Mouse (Mus musculus) liver, embryonic 14.5 days (tissue): ENCODE results near the gene Prf1. TPM values are rescaled to one million over a fixed set of nuclear protein-coding genes. Genes with fewer than 3 reads are reported as not detected.
A peak's percentile ranks its signal among the peaks of the same experiment; 100 is the strongest.

ENCODE experiments used
- ATAC-seq: fragments of 200-750 bp; cut with Nextera tagmentation; 2 replicates; pipeline ENCODE4 v1.8.0; 2017; ENCODE audit warnings: moderate number of reproducible peaks, mild to moderate bottlenecking, moderate library complexity; ENCODE audit not compliant: insufficient read depth
- DNase-seq, 3 experiments: peaks; one replicate each; pipeline ENCODE4 v3.0.0-alpha.2; 2012 to 2013; ENCODE audit warnings: low read depth in 3 of 3, low spot score in 3 of 3
- H3K27ac ChIP-seq: fragments of 300-500 bp; sonication (generic); 2 replicates; pipeline ENCODE4 v1.5.1; 2014; ENCODE audit warnings: moderate library complexity, mild to moderate bottlenecking, control low read depth, inconsistent platforms
- H3K27me3 ChIP-seq: fragments of 300-500 bp; sonication (generic); 2 replicates; pipeline ENCODE4 v1.6.1; 2014; ENCODE audit warnings: mild to moderate bottlenecking, low read length, moderate library complexity; ENCODE audit not compliant: control insufficient read depth, insufficient read depth
- H3K36me3 ChIP-seq: fragments of 300-500 bp; sonication (generic); replicated peaks from 2 replicates; pipeline ENCODE4 v1.6.1; 2014; ENCODE audit warnings: low read depth; ENCODE audit not compliant: control insufficient read depth, insufficient read depth
- H3K4me1 ChIP-seq, 2 experiments: fragments of 200-500 bp in 1 of 2; fragments of 300-500 bp in 1 of 2; sonication (generic) in 1 of 2; replicated peaks; 2 replicates each; pipeline ENCODE4 v1.6.1; 2012 to 2014; ENCODE audit warnings: antibody characterized with exemption in 1 of 2, inconsistent platforms in 1 of 2, low read length in 1 of 2; ENCODE audit not compliant: control insufficient read depth in 2 of 2, insufficient read depth in 2 of 2
- H3K4me2 ChIP-seq: fragments of 300-500 bp; sonication (generic); 2 replicates; pipeline ENCODE4 v1.6.1; 2014; ENCODE audit warnings: low read depth, mild to moderate bottlenecking, control low read depth, moderate library complexity
- H3K4me3 ChIP-seq, 2 experiments: fragments of 200-500 bp in 1 of 2; fragments of 300-500 bp in 1 of 2; sonication (generic) in 1 of 2; 2 replicates each; pipeline ENCODE4 v1.5.1; 2012 to 2014; ENCODE audit warnings: low read depth in 2 of 2, low read length in 2 of 2, mild to moderate bottlenecking in 2 of 2, control low read depth in 1 of 2, inconsistent platforms in 1 of 2, moderate library complexity in 1 of 2; ENCODE audit not compliant: insufficient read depth in 1 of 2
- H3K9ac ChIP-seq: fragments of 300-500 bp; sonication (generic); replicated peaks from 2 replicates; pipeline ENCODE4 v1.6.1; 2014; ENCODE audit warnings: mild to moderate bottlenecking, control low read depth, moderate library complexity
- H3K9me3 ChIP-seq: fragments of 300-500 bp; sonication (generic); 2 replicates; pipeline ENCODE4 v1.6.1; 2016; ENCODE audit warnings: low read length, mixed read lengths; ENCODE audit not compliant: control insufficient read depth
- CTCF ChIP-seq: IDR thresholded peaks from 2 replicates; pipeline ENCODE4 v1.5.1; 2016; ENCODE audit warnings: antibody characterized with exemption, low read depth, control low read depth
- EP300 ChIP-seq: IDR thresholded peaks from 2 replicates; pipeline ENCODE4 v1.6.1; 2016; ENCODE audit warnings: antibody characterized with exemption, low read depth
- WGBS: fragments of 180-500 bp; shearing (Covaris S2); extraction: QIAGEN DNeasy Blood & Tissue Kit; methylation state at CpG from one replicate; pipeline ENCODE4 v1.1.7; 2014; ENCODE audit not compliant: insufficient replicate concordance; 5-methylcytosine and 5-hydroxymethylcytosine counted together
- polyA plus RNA-seq, 2 experiments: library from polyadenylated mRNA; depleted of rRNA in 1 of 2; stranded (reverse) in 1 of 2; unstranded in 1 of 2; fragments of >200 nt; fragmentation: Nextera tagmentation in 1 of 2; extraction: Ambion mirVana in 1 of 2; gene quantifications; 2 replicates each; pipeline versions ENCODE4 v1.2.1 to v1.2.3; 2012 to 2014

Gene Prf1
- polyA plus RNA-seq, 2 experiments, result 0.02 TPM; not detected in 1

GRCm38 (mm10) chr10:61312159-61312558 lies 14.5 kb downstream of the Prf1 start:
- no peak overlapping the region for H3K4me3 ChIP-seq
- WGBS, result 65% methylated on average over 6 of the region's 6 CpGs
- H3K9ac ChIP-seq, result no peak overlapping the region
- DNase-seq (no peak), ATAC-seq (no peak)
- no peaks in the 10 kb centered on the region for H3K36me3 ChIP-seq
- TF ChIP-seq EP300, result no peak
- no peak for TF ChIP-seq CTCF
- peaks cover 0 to 6% of the 10 kb centered on the region in 2 experiments; a peak in 2 of 4 replicates for H3K4me1 ChIP-seq
- H3K9me3 ChIP-seq, result no peaks in the 10 kb centered on the region
- no peak overlapping the region for H3K4me2 ChIP-seq
- no peak overlapping the region for H3K27ac ChIP-seq
- no peaks in the 10 kb centered on the region for H3K27me3 ChIP-seq

- H3K27me3 ChIP-seq, result no peaks in the 10 kb centered on the region
- H3K4me2 ChIP-seq, result no peak overlapping the region; the same call in 1 of the 2 replicates
- no peaks in the 10 kb centered on the region for H3K36me3 ChIP-seq
- DNase-seq, result peak; percentile 13 to 22 (median 22)
- 31% methylated on average over 7 of the region's 7 CpGs for WGBS
- H3K27ac ChIP-seq, result no peak overlapping the region
- no peaks in the 10 kb centered on the region for H3K9me3 ChIP-seq
- H3K4me1 ChIP-seq, result peaks cover 0 to 6% of the 10 kb centered on the region in 2 experiments; a peak in 2 of 4 replicates
- ATAC-seq, result peak; percentile 70
- no peak overlapping the region for H3K4me3 ChIP-seq
- no peak overlapping the region for H3K9ac ChIP-seq
- no peak for TF ChIP-seq EP300
- TF ChIP-seq CTCF, result no peak
Measured at GRCm38 (mm10) chr10:61312754-61313153, 15.1 kb downstream of the Prf1 start.

GRCm38 (mm10) chr10:61313750-61314149 lies 16.1 kb downstream of the Prf1 start:
- H3K4me3 ChIP-seq, result no peak overlapping the region
- H3K4me1 ChIP-seq, result peaks cover 0 to 6% of the 10 kb centered on the region in 2 experiments; a peak in 2 of 4 replicates
- H3K36me3 ChIP-seq, result no peaks in the 10 kb centered on the region
- DNase-seq (no peak), ATAC-seq (no peak)
- no peak overlapping the region for H3K9ac ChIP-seq
- no peaks in the 10 kb centered on the region for H3K27me3 ChIP-seq
- no peaks in the 10 kb centered on the region for H3K9me3 ChIP-seq
- H3K27ac ChIP-seq, result no peak overlapping the region
- TF ChIP-seq CTCF (no peak), EP300 (no peak)
- 28% methylated on average over 7 of the region's 7 CpGs for WGBS
- no peak overlapping the region for H3K4me2 ChIP-seq

GRCm38 (mm10) chr10:61315324-61315880 lies 17.8 kb downstream of the Prf1 start:
- WGBS, result 57% methylated on average over 9 of the region's 9 CpGs
- Histone ChIP-seq H3K4me3 (no peak overlapping the region), H3K27ac (no peak overlapping the region), H3K27me3 (no peaks in the 10 kb centered on the region), H3K4me2 (no peak overlapping the region), H3K4me1 (peaks cover 0 to 6% of the 10 kb centered on the region in 2 experiments; a peak in 2 of 4 replicates), H3K9ac (no peak overlapping the region), H3K9me3 (no peaks in the 10 kb centered on the region), H3K36me3 (no peaks in the 10 kb centered on the region)
- TF ChIP-seq CTCF, result no peak
- TF ChIP-seq EP300, result no peak
- ATAC-seq (no peak), DNase-seq (no peak)

- 73% methylated on average over 3 of the region's 3 CpGs for WGBS
- Histone ChIP-seq H3K4me1 (peaks cover 0 to 6% of the 10 kb centered on the region in 2 experiments; a peak in 2 of 4 replicates), H3K27me3 (no peaks in the 10 kb centered on the region), H3K27ac (no peak overlapping the region), H3K4me2 (no peak overlapping the region), H3K9ac (no peak overlapping the region), H3K4me3 (no peak overlapping the region), H3K36me3 (no peaks in the 10 kb centered on the region), H3K9me3 (no peaks in the 10 kb centered on the region)
- no peak for ATAC-seq
- no peak for DNase-seq
- TF ChIP-seq CTCF (no peak), EP300 (no peak)
Measured at GRCm38 (mm10) chr10:61318527-61318926, 20.9 kb downstream of the Prf1 start.
